In the genomic region with DNA sequence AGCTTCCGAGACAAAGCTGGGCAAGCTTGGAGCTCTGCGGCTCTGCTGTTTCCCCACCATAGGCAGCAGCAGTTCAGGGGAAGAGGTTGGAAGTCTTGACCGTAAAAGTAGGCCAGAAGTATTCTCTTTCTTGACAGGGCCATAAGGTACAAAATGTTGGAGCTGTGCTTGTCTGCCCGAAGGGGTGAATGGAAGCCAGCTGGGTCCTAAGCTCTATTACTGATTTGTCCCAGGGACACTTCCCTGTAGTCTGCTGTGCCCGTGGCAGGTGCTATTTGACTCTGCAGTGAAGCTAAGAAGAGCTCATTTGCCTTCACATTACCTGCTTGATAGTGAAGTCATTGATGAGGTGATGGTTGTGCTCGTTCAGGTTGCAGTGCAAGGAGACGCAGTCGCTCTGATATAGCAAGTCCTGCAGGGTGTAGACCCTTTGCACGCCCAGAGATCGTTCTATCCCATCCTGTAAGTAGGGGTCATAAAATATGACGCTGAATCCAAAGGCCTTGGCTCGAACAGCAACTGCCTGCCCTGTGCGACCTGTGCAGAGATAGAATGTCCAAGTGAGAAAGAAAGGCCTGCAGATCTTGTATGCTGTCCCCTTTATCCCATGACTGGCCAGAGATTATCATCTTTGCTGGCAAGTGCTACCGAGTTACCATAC, we compare ENCODE assay signal across 14 mouse cellular contexts.
"Had no signal": no experiment of that assay in that cellular context is flagged by ENCODE, and none has a peak within 500 bp of the region (broad histone marks: within the 10 kb centered on the region; RNA-seq: fewer than 3 reads in every experiment).

No protein-coding gene starts in this region.

- ATAC-seq: lung, postnatal 0 days had no signal

- H3K9ac ChIP-seq: kidney, embryonic 15.5 days; liver, embryonic 13.5 days; lung, embryonic 14.5 days had no signal

- H3K27me3 ChIP-seq: kidney, embryonic 15.5 days; liver, embryonic 13.5 days; megakaryocyte, embryonic 14.5 days had no signal

- H3K27ac ChIP-seq: kidney, embryonic 15.5 days; liver, embryonic 13.5 days; stomach, postnatal 0 days had no signal

- H3K4me2 ChIP-seq: kidney, embryonic 15.5 days; liver, embryonic 13.5 days; lung, embryonic 14.5 days; midbrain, embryonic 11.5 days had no signal

- H3K4me1 ChIP-seq: kidney, embryonic 15.5 days; liver, embryonic 13.5 days had no signal

- H3K9me3 ChIP-seq: kidney, embryonic 15.5 days; liver, embryonic 13.5 days; megakaryocyte, embryonic 14.5 days had no signal

- DNase-seq: kidney, adult 8-10 months; kidney, postnatal 14 days; left cerebral cortex, postnatal 4 days; liver, embryonic 13.5 days; lung, embryonic 14.5 days; lung, postnatal 36 days; midbrain, embryonic 14.5 days; thymus, adult 18-20 months; thymus, postnatal 36 days had no signal

- H3K4me3 ChIP-seq: kidney, embryonic 15.5 days; liver, embryonic 13.5 days; megakaryocyte, embryonic 14.5 days had no signal
